In genomic region chr12:105003158-105003557, GRCm38 (mm10) we compare ENCODE assay signal across 14 mouse cellular contexts. TPM values are rescaled to one million over a fixed set of nuclear protein-coding genes. Genes with fewer than 3 reads are reported as not detected.
A peak's percentile ranks its signal among the peaks of the same experiment; 100 is the strongest.
DNase-seq lines count a peak whose midpoint lies in the region; ATAC-seq and TF ChIP-seq lines count a peak whose summit lies in the region.
"Had no signal": no experiment of that assay in that cellular context is flagged by ENCODE, and none has a peak within 500 bp of the region (broad histone marks: within the 10 kb centered on the region; RNA-seq: fewer than 3 reads in every experiment).

No protein-coding gene starts in this region.

- H3K36me3 ChIP-seq in testis, adult 2 months (ENCODE audit: control insufficient read depth, insufficient read depth, low read length): no peaks in the 10 kb centered on the region
- H3K36me3 ChIP-seq in limb, embryonic 15.5 days: no peaks in the 10 kb centered on the region
- no peaks in the 10 kb centered on the region for H3K36me3 ChIP-seq in midbrain, embryonic 16.5 days (ENCODE audit: control insufficient read depth, insufficient read depth, low read length)
- H3K36me3 ChIP-seq: forebrain, embryonic 15.5 days; neural tube, embryonic 12.5 days had no signal

- 35% methylated on average over 9 of the region's 9 CpGs for WGBS in limb, embryonic 15.5 days
- WGBS in midbrain, embryonic 16.5 days: 49% methylated on average over 9 of the region's 9 CpGs

- peak; percentile 47; the same call in 1 of the 2 replicates for ATAC-seq in limb, embryonic 15.5 days (ENCODE audit: insufficient number of reproducible peaks, low FRiP score, low TSS enrichment, low read depth)
- ATAC-seq in midbrain, embryonic 16.5 days: no peak
- ATAC-seq: forebrain, embryonic 15.5 days had no signal

- H3K27ac ChIP-seq in testis, adult 2 months (ENCODE audit: control insufficient read depth, insufficient read depth, low read depth, low read length): no peak overlapping the region
- peak overlapping the region; percentile 47; the same call in 1 of the 2 replicates for H3K27ac ChIP-seq in limb, embryonic 15.5 days
- H3K27ac ChIP-seq in midbrain, embryonic 16.5 days (ENCODE audit: low read length): no peak overlapping the region
- H3K27ac ChIP-seq: forebrain, embryonic 15.5 days; heart, adult 2 months; neural tube, embryonic 12.5 days had no signal

- peak; percentile 18 for DNase-seq in embryo, embryonic 10 days (ENCODE audit: low spot score)
- no peak for DNase-seq in embryo, embryonic 11 days
- DNase-seq in testis, postnatal 14 days (ENCODE audit: low spot score): no peak
- DNase-seq in frontal cortex, postnatal 10 days (ENCODE audit: low spot score in 2 of 2): no peak
- no peak for DNase-seq in left cerebral cortex, adult 8-10 months (ENCODE audit: low spot score in 2 of 2)
- DNase-seq: cerebellum, postnatal 36 days; heart, adult 2 months; left cerebral cortex, postnatal 4 days; right cerebral cortex, postnatal 4 days had no signal

- no peak for TF ChIP-seq POLR2A in testis, adult 2 months (IDR thresholded peaks at IDR 0.05; ENCODE audit: control insufficient read depth, low read depth, low read length)

- no peaks in the 10 kb centered on the region for H3K9me3 ChIP-seq in limb, embryonic 15.5 days
- H3K9me3 ChIP-seq in midbrain, embryonic 16.5 days (replicated peaks; ENCODE audit: control insufficient read depth, low read length, poor library complexity, severe bottlenecking): no peaks in the 10 kb centered on the region
- H3K9me3 ChIP-seq: forebrain, embryonic 15.5 days; neural tube, embryonic 12.5 days had no signal

- no peak overlapping the region for H3K9ac ChIP-seq in limb, embryonic 15.5 days
- H3K9ac ChIP-seq in midbrain, embryonic 16.5 days (ENCODE audit: low read depth, low read length): no peak overlapping the region
- H3K9ac ChIP-seq: forebrain, embryonic 15.5 days; neural tube, embryonic 12.5 days had no signal

- peak overlapping the region; percentile 32 for H3K4me3 ChIP-seq in testis, adult 2 months (ENCODE audit: control insufficient read depth, low read depth, low read length)
- no peak overlapping the region for H3K4me3 ChIP-seq in limb, embryonic 15.5 days
- no peak overlapping the region for H3K4me3 ChIP-seq in midbrain, embryonic 16.5 days (ENCODE audit: low read depth, low read length)
- H3K4me3 ChIP-seq: forebrain, embryonic 15.5 days; heart, adult 2 months; neural tube, embryonic 12.5 days had no signal

- no peak for TF ChIP-seq CTCF in testis, adult 2 months (IDR thresholded peaks at IDR 0.05; ENCODE audit: control insufficient read depth, insufficient read depth, insufficient replicate concordance, low read depth, low read length)

- H3K4me2 ChIP-seq in limb, embryonic 15.5 days: no peak overlapping the region
- H3K4me2 ChIP-seq in midbrain, embryonic 16.5 days (ENCODE audit: low read length): no peak overlapping the region
- H3K4me2 ChIP-seq: forebrain, embryonic 15.5 days; neural tube, embryonic 12.5 days had no signal

- H3K27me3 ChIP-seq in testis, adult 2 months (ENCODE audit: control insufficient read depth, insufficient read depth, low read length): no peaks in the 10 kb centered on the region
- no peaks in the 10 kb centered on the region for H3K27me3 ChIP-seq in limb, embryonic 15.5 days
- peaks cover 10% of the 10 kb centered on the region for H3K27me3 ChIP-seq in midbrain, embryonic 16.5 days (ENCODE audit: control insufficient read depth, insufficient read depth, low read depth, low read length)

- H3K4me1 ChIP-seq in testis, adult 2 months (ENCODE audit: control insufficient read depth, insufficient read depth, low read length): peaks cover 14% of the 10 kb centered on the region
- peaks cover 33% of the 10 kb centered on the region for H3K4me1 ChIP-seq in limb, embryonic 15.5 days
- H3K4me1 ChIP-seq in midbrain, embryonic 16.5 days (ENCODE audit: control insufficient read depth, insufficient read depth, low read length): no peaks in the 10 kb centered on the region
- H3K4me1 ChIP-seq: forebrain, embryonic 15.5 days had no signal

RNA-seq across cellular contexts. Expression of gene Syne3, which starts 6.5 kb away (rescaled TPM):
- polyA plus RNA-seq in testis, adult 2 months (2012; rRNA removed): 7.5 and 7.8 TPM in 2 replicates
- polyA plus RNA-seq in limb, embryonic 15.5 days (2015; fragmentation: Nextera tagmentation; extraction: Ambion mirVana): 3.3 and 4.0 TPM in 2 replicates
- total RNA-seq in left cerebral cortex, adult 8-10 months (2022): 1 to 10 TPM; 2.0 to 3.0 (median 2.8) TPM
- 0.16 and 0.25 TPM in 2 replicates for polyA plus RNA-seq in midbrain, embryonic 16.5 days (2015; fragmentation: Nextera tagmentation; extraction: Ambion mirVana)

RNA-seq across cellular contexts. Expression of gene Glrx5, which starts 29.3 kb away (rescaled TPM):
- 13.8 and 14.2 TPM in 2 replicates for polyA plus RNA-seq in testis, adult 2 months (2012; rRNA removed)
- polyA plus RNA-seq in limb, embryonic 15.5 days (2015; fragmentation: Nextera tagmentation; extraction: Ambion mirVana): 129 and 134 TPM in 2 replicates
- total RNA-seq in left cerebral cortex, adult 8-10 months (2022): 10 to 100 TPM; 41.7 to 50.8 (median 46.0) TPM
- polyA plus RNA-seq in midbrain, embryonic 16.5 days (2015; fragmentation: Nextera tagmentation; extraction: Ambion mirVana): 138 and 154 TPM in 2 replicates
